Mouse (Mus musculus): Measurements from ENCODE around the gene Rbms3. TPM values are rescaled to one million over a fixed set of nuclear protein-coding genes. Genes with fewer than 3 reads are reported as not detected.

Gene Rbms3
- polyA plus RNA-seq, 1 experiment from 2014 or later = 8.2 TPM

DNA sequence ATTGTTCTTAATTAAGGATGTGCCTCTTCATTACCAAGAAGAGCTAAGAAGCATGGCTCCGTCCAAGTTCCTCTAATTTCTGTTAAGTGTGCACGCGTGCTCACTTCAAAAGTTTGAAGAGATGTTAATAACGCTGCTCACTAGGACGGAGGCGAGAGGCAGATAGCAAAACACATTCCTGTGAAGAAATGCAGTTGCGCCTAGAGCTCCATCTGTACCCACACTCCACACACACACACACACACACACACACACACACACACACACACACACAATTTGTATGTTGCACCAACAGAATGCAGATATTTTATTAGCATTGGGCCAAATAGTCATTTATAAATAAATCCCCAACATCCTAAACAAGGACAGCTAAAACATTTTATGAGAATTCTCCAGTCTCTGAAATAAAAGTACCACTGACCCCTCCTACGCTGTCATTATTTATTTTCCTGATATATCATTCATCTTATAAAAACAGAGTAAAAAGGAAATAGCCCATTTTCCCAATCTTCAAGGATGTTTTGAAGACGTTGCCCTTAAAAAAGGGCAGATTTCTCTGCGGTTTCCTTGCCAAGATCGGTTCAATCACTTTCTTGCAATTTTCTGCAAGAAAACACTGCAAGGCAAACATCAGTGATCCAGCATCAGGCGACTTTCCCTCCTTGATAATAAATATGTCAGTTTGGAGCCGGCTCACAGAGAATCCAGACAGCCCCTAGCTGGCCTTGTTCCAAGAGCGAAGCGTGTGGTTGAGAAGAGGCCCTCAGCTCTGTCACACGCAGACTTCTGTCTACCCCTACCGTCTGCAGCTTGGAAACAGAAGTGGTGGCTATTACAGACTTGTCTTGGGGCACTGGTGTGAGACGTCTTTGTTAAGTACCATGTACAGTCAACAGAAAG is 235.8 kb downstream of the Rbms3 start:
- no peaks in the 10 kb centered on the region for H3K36me3 ChIP-seq (replicated peaks)
- 91% methylated on average over 18 of the region's 18 CpGs for WGBS
- H3K27me3 ChIP-seq (ENCODE audit: poor library complexity, severe bottlenecking) = no peaks in the 10 kb centered on the region
- no peak for DNase-seq (ENCODE audit: extremely low spot score, low spot score)
- no peak overlapping the region for H3K27ac ChIP-seq
- H3K9me3 ChIP-seq = no peaks in the 10 kb centered on the region
- H3K4me3 ChIP-seq = no peak overlapping the region
- H3K4me1 ChIP-seq = no peaks in the 10 kb centered on the region

DNA sequence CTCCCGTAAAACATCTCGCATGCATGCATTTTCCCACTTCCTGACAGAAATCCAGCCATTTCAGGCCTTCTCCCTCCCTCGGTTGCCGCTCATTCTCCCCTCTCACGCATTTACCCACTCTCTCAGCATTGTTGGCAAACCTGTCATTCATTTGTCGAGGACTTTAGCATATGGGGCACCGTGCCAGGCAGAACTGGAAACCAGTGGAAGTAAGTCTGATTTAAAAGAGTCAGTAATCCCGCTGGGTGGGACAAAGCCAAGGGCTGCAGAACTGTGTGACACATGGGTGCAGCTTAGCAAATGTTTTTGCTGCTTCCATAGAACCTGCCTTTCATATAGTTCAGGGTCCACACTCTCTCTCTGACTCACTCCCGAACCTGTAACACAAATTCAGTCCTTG is 241.7 kb downstream of the Rbms3 start:
- no peak for DNase-seq (ENCODE audit: extremely low spot score, low spot score)
- H3K27me3 ChIP-seq (ENCODE audit: poor library complexity, severe bottlenecking) = no peaks in the 10 kb centered on the region

GRCm38 (mm10) chr9:117380876-117381275 is 248.8 kb downstream of the Rbms3 start:
- Histone ChIP-seq H3K27ac (peak overlapping the region; percentile 12; the same call in 1 of the 2 replicates), H3K4me3 (no peak overlapping the region), H3K27me3 (ENCODE audit: poor library complexity, severe bottlenecking) (peaks cover 16% of the 10 kb centered on the region), H3K36me3 (replicated peaks) (no peaks in the 10 kb centered on the region), H3K4me1 (peaks cover 29% of the 10 kb centered on the region), H3K9me3 (no peaks in the 10 kb centered on the region)
- DNase-seq (ENCODE audit: extremely low spot score, low spot score) = no peak
- WGBS = 83% methylated on average over 5 of the region's 5 CpGs

More for the DNA sequence above, 241.7 kb downstream of the Rbms3 start:
- H3K4me1 ChIP-seq = no peaks in the 10 kb centered on the region
- H3K9me3 ChIP-seq = no peaks in the 10 kb centered on the region
- 87% methylated on average over 9 of the region's 9 CpGs for WGBS
- no peaks in the 10 kb centered on the region for H3K36me3 ChIP-seq (replicated peaks)
- H3K27ac ChIP-seq = no peak overlapping the region
- H3K4me3 ChIP-seq = no peak overlapping the region

GRCm38 (mm10) chr9:117380076-117380475 is 249.6 kb downstream of the Rbms3 start:
- WGBS = 13% methylated on average over 5 of the region's 5 CpGs
- peak; percentile 39 for DNase-seq (ENCODE audit: extremely low spot score, low spot score)
- Histone ChIP-seq H3K4me3 (no peak overlapping the region), H3K27me3 (ENCODE audit: poor library complexity, severe bottlenecking) (peaks cover 16% of the 10 kb centered on the region), H3K36me3 (replicated peaks) (no peaks in the 10 kb centered on the region), H3K4me1 (peaks cover 29% of the 10 kb centered on the region), H3K27ac (peak overlapping the region; percentile 58), H3K9me3 (no peaks in the 10 kb centered on the region)

DNA sequence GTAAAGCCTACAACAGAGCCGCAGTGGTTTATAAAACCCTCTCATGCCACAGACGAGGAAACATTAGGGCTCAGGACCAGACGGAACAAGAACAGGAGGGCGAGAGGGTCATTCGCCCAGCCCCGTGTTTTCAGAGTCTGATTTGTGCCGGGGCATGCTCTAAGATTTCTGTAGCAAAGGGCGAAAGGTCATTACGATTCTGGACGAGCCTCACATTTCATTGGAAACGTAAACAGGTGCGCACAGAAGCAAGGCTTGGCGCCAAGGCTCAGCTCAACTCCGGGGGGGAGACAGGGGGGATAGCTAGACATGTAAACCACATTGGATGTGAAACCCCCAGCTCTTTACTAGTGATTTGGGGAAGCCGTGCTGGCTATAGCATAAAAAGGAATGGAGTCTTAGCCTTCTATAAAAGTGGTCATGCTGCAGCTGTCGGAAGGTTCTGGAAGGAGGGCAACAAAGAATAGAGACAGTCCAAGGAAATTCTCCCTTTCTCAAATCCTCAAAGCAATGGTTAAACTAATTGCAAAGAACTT is 250.2 kb downstream of the Rbms3 start:
- H3K4me1 ChIP-seq = peaks cover 29% of the 10 kb centered on the region
- peak overlapping the region; percentile 51; the same call in 1 of the 2 replicates for H3K27ac ChIP-seq
- DNase-seq (ENCODE audit: extremely low spot score, low spot score) = no peak
- no peaks in the 10 kb centered on the region for H3K9me3 ChIP-seq
- 55% methylated on average over 16 of the region's 16 CpGs for WGBS
- H3K27me3 ChIP-seq (ENCODE audit: poor library complexity, severe bottlenecking) = peaks cover 16% of the 10 kb centered on the region
- H3K36me3 ChIP-seq (replicated peaks) = no peaks in the 10 kb centered on the region
- no peak overlapping the region for H3K4me3 ChIP-seq

DNA sequence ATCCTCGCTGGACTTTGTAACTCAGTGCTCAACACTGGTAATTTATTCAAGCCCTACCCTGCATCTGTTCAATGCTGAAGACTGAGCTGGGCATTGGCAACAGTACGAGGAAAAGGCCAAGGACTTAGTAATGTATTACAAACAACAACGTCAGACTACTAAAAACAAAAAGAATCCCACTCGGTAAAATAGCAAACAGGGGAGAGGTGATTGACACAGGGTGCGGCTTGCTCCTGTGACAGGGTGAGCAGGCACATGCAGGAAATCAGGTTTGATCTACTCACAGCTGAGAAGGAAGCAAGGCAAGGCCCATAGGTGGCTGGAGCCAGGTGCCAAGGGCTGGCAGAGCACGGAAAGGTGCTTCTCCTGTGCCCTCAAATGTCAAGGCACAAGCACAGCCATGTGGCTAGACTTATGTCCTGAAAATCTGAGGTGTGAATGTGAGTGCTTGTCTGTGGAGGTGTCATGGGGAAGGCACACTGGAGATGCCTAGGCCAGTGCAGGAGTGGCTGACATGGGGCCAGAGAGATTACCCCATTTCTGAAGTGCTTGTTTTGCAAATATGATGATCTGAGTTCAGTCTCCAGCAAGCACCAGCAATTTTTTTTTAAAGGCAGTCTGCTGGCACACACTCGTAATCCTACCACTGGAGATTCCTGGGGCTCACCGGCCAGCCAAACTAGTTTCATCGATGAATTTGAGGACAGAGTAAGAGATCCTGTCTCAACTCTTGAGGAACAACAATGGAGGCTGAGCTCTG is 251.4 kb downstream of the Rbms3 start:
- no peak for DNase-seq (ENCODE audit: extremely low spot score, low spot score)
- 85% methylated on average over 9 of the region's 9 CpGs for WGBS
- Histone ChIP-seq H3K27me3 (ENCODE audit: poor library complexity, severe bottlenecking) (peaks cover 16% of the 10 kb centered on the region), H3K27ac (no peak overlapping the region), H3K4me3 (no peak overlapping the region), H3K4me1 (peaks cover 29% of the 10 kb centered on the region), H3K36me3 (replicated peaks) (no peaks in the 10 kb centered on the region), H3K9me3 (no peaks in the 10 kb centered on the region)

- no peak overlapping the region for H3K27ac ChIP-seq
- no peaks in the 10 kb centered on the region for H3K9me3 ChIP-seq
- 86% methylated on average over 3 of the region's 3 CpGs for WGBS
- no peak overlapping the region for H3K4me3 ChIP-seq
- peaks cover 23% of the 10 kb centered on the region for H3K4me1 ChIP-seq
- no peak for DNase-seq (ENCODE audit: extremely low spot score, low spot score)
- H3K27me3 ChIP-seq (ENCODE audit: poor library complexity, severe bottlenecking) = peaks cover 8% of the 10 kb centered on the region
- no peaks in the 10 kb centered on the region for H3K36me3 ChIP-seq (replicated peaks)
Measured at GRCm38 (mm10) chr9:117375776-117376175, 253.9 kb downstream of the Rbms3 start.

GRCm38 (mm10) chr9:117373164-117373741 is 256.5 kb downstream of the Rbms3 start:
- WGBS = 75% methylated on average over 7 of the region's 7 CpGs
- no peak overlapping the region for H3K4me3 ChIP-seq
- peaks cover 2% of the 10 kb centered on the region for H3K27me3 ChIP-seq (ENCODE audit: poor library complexity, severe bottlenecking)
- H3K4me1 ChIP-seq = peaks cover 2% of the 10 kb centered on the region; the same call in 1 of the 2 replicates
- no peak overlapping the region for H3K27ac ChIP-seq
- no peaks in the 10 kb centered on the region for H3K9me3 ChIP-seq
- no peaks in the 10 kb centered on the region for H3K36me3 ChIP-seq (replicated peaks)
- no peak for DNase-seq (ENCODE audit: extremely low spot score, low spot score)

GRCm38 (mm10) chr9:117371980-117372379 is 257.7 kb downstream of the Rbms3 start:
- Histone ChIP-seq H3K36me3 (replicated peaks) (no peaks in the 10 kb centered on the region), H3K9me3 (no peaks in the 10 kb centered on the region), H3K4me1 (no peaks in the 10 kb centered on the region), H3K4me3 (no peak overlapping the region), H3K27ac (no peak overlapping the region), H3K27me3 (ENCODE audit: poor library complexity, severe bottlenecking) (no peaks in the 10 kb centered on the region)
- DNase-seq (ENCODE audit: extremely low spot score, low spot score) = no peak
- 90% methylated on average over 5 of the region's 5 CpGs for WGBS

DNA sequence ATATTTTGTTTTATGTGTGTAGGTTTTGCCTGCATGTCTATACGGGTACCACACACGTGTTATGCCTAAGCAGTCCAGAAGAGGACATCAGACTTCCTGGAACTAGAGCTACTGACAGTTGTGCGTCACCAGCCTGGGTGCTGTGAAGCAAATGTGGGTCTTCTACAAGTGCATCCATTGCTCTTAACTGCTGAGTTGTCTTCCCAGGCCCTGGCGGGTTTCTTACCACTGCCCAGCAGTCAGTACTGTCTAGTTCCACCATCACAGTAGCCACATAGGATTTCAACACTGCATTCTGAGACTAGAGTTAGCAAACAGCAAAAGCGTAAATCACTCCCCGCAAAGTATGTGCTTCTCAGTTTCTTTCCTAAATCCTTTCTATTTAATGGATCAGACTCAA is 259.6 kb downstream of the Rbms3 start:
- H3K9me3 ChIP-seq = no peaks in the 10 kb centered on the region
- peaks cover 15% of the 10 kb centered on the region for H3K27me3 ChIP-seq (ENCODE audit: poor library complexity, severe bottlenecking)

DNA sequence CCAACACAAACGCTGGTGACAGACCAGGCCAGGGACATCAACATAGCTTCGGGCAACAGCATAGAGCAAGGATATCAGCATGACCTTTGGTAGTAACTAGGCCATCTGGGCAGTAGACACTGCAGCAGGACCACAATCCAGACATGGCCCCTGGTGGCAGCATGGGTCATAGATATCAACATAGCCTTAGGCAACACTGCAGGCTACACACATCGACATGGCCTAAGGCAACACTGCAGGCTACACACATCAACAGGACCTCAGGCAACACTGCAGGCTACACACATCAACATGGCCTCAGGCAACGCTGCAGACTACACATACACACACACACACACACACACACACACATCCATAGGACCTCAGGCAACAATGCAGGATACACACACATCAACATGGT is 261.7 kb downstream of the Rbms3 start:
- WGBS = 85% methylated on average over 4 of the region's 4 CpGs
- DNase-seq (ENCODE audit: extremely low spot score, low spot score) = no peak
- Histone ChIP-seq H3K36me3 (replicated peaks) (no peaks in the 10 kb centered on the region), H3K27me3 (ENCODE audit: poor library complexity, severe bottlenecking) (peaks cover 35% of the 10 kb centered on the region), H3K4me3 (no peak overlapping the region), H3K9me3 (no peaks in the 10 kb centered on the region), H3K4me1 (peaks cover 12% of the 10 kb centered on the region), H3K27ac (no peak overlapping the region)

More for the DNA sequence above, 259.6 kb downstream of the Rbms3 start:
- Histone ChIP-seq H3K4me3 (no peak overlapping the region), H3K4me1 (peaks cover 2% of the 10 kb centered on the region), H3K27ac (no peak overlapping the region), H3K36me3 (replicated peaks) (no peaks in the 10 kb centered on the region)
- no peak for DNase-seq (ENCODE audit: extremely low spot score, low spot score)
- WGBS = 96% methylated on average over 6 of the region's 6 CpGs

DNA sequence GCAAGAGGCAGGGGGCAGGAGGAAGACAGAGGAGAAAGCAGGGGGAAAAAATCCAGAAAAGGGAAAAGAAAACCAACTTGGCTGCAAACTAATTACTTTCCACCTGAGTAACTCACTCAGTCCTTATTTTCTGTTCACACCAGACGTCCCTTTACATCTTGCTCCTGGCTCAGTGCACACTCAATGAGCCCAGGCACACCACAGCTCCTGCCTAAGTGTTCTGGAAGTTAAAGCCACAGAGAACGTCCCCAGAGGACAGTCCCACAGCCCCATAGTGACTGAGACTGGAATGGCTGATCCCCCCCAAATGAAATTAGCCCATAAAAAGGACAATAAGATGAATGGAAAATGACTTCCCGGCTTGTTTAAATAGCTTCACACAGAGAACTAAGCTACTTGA is 265.1 kb downstream of the Rbms3 start:
- Histone ChIP-seq H3K4me3 (no peak overlapping the region), H3K27ac (no peak overlapping the region), H3K27me3 (ENCODE audit: poor library complexity, severe bottlenecking) (peaks cover 61% of the 10 kb centered on the region), H3K36me3 (replicated peaks) (no peaks in the 10 kb centered on the region), H3K4me1 (peaks cover 26% of the 10 kb centered on the region), H3K9me3 (no peaks in the 10 kb centered on the region)
- no peak for DNase-seq (ENCODE audit: extremely low spot score, low spot score)
- WGBS = 43% methylated on average over 3 of the region's 3 CpGs

All from forebrain, embryonic 10.5 days (tissue).